Mouse (Mus musculus) left cerebral cortex, postnatal 14 days (tissue): Measurements from ENCODE around the gene Rtf2. TPM values are rescaled to one million over a fixed set of nuclear protein-coding genes. Genes with fewer than 3 reads are reported as not detected.

Source experiments
- DNase-seq, 2 experiments: peaks; one replicate each; pipeline ENCODE4 v3.0.0; 2021 to 2022; ENCODE audit warnings: low spot score in 2 of 2, mixed read lengths in 1 of 2
- intact Hi-C: fragments of 180-260 bp; cut with DNase I; formaldehyde crosslinking; loops from one replicate; pipeline ENCODE4 v1.15.1; 2025
- long read RNA-seq, 2 experiments: library from polyadenylated mRNA; stranded (forward); transcript quantifications; one replicate each; pipeline ENCODE4 v2.0.0; 2021
- total RNA-seq, 2 experiments: library from RNA; stranded (reverse); gene quantifications; 2 replicates each; pipeline ENCODE4 v1.2.3; 2021

Gene Rtf2
- 10 to 100 TPM; 67.1 to 69.8 TPM for total RNA-seq
- long read RNA-seq, experiment 1, transcript Rtf2-201 (9 exons, 2,173 nt), result major isoform, 164 of 174 reads
- long read RNA-seq, experiment 1, partial matches to known transcripts, result 5 of 174 reads
- long read RNA-seq, experiment 1, other reads (novel, unspliced or antisense), result 5 of 174 reads
- long read RNA-seq, experiment 2, transcript Rtf2-201 (9 exons, 2,173 nt), result major isoform, 125 of 137 reads
- long read RNA-seq, experiment 2, partial matches to known transcripts, result 7 of 137 reads
- long read RNA-seq, experiment 2, other reads (novel, unspliced or antisense), result 5 of 137 reads

GRCm38 (mm10) chr2:172439843-172440639, at the start of gene Rtf2:
Rtf2 (plus strand) TSS chr2:172440556.
- intact Hi-C loops, result loop anchor here (2.0 to 10.0 kb wide), 2 partner anchors 69 to 215 kb away; partner anchors contain the start of genes Aurka and Cstf1
- DNase-seq, result peak; percentile 100

DNA sequence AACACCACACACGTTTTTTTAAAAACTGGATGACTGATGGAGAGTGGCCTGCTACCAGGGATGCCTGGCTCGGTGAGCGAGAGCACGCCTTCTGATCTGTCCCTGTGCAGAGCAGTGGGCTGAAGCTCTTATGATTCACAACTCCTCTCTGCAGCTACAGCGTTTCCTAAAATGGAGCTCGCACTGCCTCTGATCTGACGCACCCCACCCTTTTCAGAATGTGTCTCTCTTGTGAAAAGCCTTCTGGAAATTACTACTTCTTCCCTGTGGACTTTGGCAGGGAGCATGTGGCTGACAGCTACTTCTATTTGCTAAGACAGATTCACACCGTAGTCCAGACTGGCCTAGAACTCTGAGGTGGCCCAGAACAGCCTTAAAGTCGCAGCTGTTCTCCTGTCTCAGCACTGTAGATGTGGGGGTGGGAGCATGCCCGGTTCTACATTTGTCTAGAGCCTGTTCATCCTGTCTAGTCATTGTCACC, 48.3 kb upstream of the Rtf2 start:
- intact Hi-C loops, result no loop called here
- peak; percentile 58 to 71 for DNase-seq

DNA sequence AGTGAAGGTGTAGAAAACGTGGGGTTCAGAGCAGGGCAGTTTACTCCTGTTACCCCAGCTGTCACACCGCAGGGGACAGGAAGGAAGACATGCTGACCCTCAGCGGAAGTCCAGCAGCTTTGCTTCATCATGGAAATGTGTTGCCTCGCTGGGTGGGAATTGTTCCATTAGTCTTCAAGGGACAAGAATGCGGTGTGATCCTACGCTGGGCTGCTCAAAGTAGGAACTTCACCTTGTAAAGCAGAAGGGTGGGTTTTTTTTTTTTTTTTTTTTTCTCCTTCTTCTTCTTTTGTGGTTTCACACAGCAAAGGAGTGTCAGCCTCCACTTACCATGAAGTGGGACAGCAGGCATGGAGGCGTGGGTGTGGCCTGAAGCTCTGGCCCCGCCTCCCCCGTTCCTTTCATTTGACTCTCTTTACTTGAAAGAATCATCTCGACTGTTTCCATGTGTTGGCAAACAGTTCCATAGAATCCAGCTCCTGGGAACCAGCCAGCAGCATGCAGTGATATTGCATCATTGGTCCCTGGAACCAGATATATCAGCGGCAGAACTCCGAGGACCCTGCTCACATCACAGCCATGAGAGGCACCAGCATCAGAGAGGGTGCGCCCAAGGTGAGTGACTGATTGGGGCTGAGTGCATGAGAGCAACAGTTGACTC, 46.8 kb upstream of the Rtf2 start, which contains the start of gene Cass4:
Cass4 (plus strand) TSS at position 404 of the 661 bp plus-strand sequence.
- intact Hi-C loops, result no loop called here
- DNase-seq, result no peak

DNA sequence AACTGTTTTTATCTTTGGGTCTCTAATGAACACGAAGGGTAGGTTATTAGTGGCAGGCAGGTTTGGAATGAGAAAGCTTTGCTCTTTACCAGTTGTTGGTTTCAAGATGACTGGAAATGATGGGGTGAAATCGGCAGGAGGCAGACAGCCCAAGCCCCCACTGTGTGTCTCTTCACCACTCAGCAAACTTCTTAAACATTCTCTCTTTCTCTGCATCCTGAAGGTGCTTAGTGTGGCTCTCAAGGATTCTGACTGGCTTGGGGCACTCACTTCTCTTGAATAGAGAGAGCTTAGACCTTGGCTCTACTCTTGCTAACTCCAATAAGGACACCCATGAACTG, 46.3 kb upstream of the Rtf2 start:
- intact Hi-C loops, result no loop called here
- DNase-seq, result no peak

GRCm38 (mm10) chr2:172394671-172395070, 45.7 kb upstream of the Rtf2 start:
- no peak for DNase-seq
- intact Hi-C loops, result no loop called here

GRCm38 (mm10) chr2:172395961-172396360, 44.4 kb upstream of the Rtf2 start:
- intact Hi-C loops, result no loop called here
- no peak for DNase-seq

DNA sequence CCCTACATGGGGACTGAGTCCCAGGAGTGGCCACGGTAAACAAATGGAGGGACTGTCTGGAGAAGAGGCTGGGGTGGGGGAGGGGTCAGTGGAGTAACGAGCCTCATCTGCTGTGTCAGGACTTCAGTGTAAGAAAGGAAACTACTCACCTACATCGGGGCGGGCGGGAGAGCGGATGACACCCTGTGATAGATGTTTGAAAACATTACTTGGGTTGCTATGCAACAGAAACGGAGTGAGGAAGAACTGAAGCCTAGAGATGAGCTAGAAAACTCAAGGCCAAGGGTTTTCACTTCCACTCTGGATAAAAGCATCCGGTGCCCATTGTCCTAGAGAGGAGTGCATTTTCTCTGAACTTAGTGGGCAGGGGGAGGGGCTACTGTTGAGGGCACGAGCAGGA, 40.5 kb upstream of the Rtf2 start:
- no peak for DNase-seq
- intact Hi-C loops, result no loop called here

GRCm38 (mm10) chr2:172401116-172401825, 39.1 kb upstream of the Rtf2 start:
- peak in 1 of 2 experiments; percentile 31 for DNase-seq
- intact Hi-C loops, result no loop called here

DNA sequence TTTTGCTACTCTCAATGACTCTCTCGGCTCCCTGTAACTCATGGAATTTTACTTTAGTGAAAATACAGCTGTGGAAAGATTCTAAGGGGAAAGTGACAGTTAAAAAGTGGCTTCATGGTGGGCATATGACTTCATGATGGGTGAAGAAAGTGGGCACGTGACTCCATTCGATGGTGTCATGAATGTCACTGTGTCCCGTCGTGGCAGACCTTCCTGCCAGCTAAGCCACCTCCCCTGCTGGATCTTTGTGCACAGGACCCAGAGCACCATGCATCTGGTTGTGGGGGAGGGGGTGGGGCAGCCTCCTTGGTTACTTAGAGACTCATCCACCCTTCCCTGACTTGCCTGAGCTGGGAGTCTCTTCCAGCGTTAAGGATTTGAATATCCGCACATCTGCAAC, 36.1 kb upstream of the Rtf2 start:
- no peak for DNase-seq
- intact Hi-C loops, result no loop called here

GRCm38 (mm10) chr2:172405011-172405410, 35.3 kb upstream of the Rtf2 start:
- DNase-seq, result no peak
- intact Hi-C loops, result no loop called here

DNA sequence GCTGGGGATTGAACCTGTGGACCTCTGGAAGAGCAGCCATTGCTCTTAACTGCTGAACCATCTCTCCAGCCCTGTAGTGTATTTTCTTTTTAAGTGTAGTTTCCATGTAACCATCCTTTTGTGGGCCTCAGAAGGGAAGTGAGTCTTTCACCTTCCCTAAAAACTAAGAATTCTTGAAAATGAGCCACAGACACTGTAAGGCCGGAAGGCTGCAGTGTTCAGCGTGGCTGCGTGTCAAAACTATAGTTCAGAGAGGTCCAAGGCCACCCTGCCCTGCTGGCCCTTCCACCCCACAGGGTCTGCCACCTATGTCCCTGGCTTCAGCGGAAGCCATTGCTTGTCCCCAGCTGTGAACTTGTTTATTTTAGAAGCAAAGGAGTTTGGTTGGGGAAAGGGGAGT, 34.2 kb upstream of the Rtf2 start:
- intact Hi-C loops, result no loop called here
- no peak for DNase-seq

DNA sequence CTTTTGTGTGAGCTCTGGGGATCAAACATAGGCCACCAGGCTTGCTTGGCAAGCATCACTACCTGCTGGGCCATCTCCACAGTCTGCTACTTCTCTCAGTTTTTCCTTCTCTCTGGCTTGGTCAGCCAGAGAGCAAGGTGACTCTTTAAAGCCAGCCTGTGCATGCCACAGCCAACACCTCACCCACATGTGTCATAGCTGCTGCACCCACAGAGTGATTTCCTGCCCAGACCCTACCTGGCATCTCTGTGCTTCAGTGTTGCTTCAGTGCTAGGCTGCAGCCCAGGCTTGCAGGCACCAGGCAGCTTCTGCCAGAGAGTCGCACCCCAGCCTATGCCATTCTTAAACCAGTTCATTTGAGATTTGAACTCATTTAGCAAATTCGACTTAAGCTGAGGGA, 32.9 kb upstream of the Rtf2 start:
- intact Hi-C loops, result no loop called here
- no peak for DNase-seq

GRCm38 (mm10) chr2:172410686-172411085, 29.7 kb upstream of the Rtf2 start:
- intact Hi-C loops, result no loop called here
- DNase-seq, result no peak

GRCm38 (mm10) chr2:172411091-172411490, 29.3 kb upstream of the Rtf2 start:
- intact Hi-C loops, result no loop called here
- DNase-seq, result peak in 1 of 2 experiments; percentile 34

DNA sequence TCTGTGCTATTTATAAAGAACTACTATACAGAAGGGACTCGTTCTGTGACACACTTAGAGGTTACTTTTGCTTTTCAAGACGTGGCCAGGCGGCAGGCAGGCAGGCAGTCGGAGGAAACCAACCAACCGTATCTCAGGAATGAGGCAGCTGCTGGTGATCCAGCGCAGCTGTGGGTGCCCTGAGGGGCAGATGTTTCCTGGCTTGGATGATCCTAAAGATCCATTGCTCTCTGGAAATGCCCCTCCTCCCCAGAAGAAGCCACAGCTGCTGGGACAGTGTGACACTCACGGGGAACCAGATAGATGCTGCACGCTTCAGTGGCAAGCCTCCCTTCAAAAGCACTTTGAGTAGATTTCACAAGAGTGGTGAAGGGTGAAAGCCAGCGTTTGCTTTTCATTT, 27.9 kb upstream of the Rtf2 start:
- DNase-seq, result peak in 1 of 2 experiments; percentile 28
- intact Hi-C loops, result no loop called here

DNA sequence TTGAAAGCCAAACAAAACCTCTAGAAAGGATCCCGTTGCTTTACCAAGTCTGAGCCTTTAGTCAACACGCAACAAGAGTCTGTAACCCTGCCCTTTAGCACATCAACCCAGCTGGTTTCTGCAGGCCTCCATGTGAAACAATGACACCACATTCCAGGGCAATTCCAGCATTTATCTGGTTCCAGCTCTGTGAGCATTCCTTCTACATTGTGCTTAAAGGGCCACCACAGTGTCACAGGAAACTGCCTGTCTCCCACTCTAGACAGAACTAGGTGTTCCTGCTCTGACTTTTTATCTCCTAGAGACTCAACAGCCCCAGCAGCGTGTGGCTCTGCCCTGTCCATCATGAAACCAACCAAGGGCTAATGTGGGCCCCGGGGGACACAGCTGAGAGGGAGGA, 27.1 kb upstream of the Rtf2 start:
- no peak for DNase-seq
- intact Hi-C loops, result no loop called here

DNA sequence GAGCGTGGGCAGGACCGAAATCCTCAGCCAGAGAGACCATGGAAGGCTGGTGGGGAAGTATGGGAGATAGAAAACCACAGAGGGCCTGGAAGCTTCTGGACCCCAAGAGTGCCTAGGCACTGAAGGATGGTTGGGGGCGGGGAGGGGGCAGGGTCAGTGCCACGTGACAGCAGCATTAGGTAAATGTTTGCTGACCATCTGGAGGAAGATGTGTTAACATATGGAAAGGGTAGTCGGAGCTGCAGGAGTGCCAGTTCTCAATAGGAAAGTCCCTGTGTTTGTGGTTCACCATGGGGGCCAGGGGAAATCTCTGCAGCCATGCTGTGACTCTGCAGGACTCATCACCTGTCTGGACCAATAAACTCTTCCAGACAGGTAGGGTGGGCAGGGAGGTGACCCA, 26.5 kb upstream of the Rtf2 start:
- intact Hi-C loops, result no loop called here
- DNase-seq, result no peak

DNA sequence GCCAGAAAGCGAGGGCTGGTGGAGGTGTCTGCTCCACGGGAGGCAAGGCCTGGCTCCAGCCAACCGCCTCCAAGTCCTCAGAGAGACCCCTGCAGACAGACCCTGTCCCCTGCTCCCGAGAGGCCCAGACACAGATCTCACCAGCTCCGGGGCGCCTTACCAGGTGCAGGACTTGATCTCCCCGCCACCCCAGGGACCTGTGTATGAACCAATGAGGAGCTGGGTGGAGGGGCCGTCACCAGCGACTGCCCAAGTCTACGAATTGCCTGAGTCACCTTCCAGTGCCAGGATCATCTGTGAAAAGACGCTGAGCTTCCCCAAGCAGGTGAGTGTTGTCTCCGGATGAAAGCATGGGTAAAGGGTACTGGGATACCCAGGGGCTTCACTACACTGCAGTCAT, 24.1 kb upstream of the Rtf2 start:
- no peak for DNase-seq
- intact Hi-C loops, result no loop called here

GRCm38 (mm10) chr2:172416876-172417275, 23.5 kb upstream of the Rtf2 start:
- intact Hi-C loops, result no loop called here
- DNase-seq, result no peak

- intact Hi-C loops, result no loop called here
- DNase-seq, result no peak
Observed at GRCm38 (mm10) chr2:172418208-172418607, 22.1 kb upstream of the Rtf2 start.
